Mouse (Mus musculus): Measurements from ENCODE around the gene Mettl7b. TPM values are rescaled to one million over a fixed set of nuclear protein-coding genes. Genes with fewer than 3 reads are reported as not detected.
"Not testable (repeated sequence)": the region's sequence is repeated elsewhere in the genome, so short reads cannot be mapped to it uniquely, and the experiment has no call there.

The Mettl7b gene
- polyA plus RNA-seq, 1 experiment from 2014 or later = not detected

- not testable (repeated sequence) for H3K36me3 ChIP-seq (ENCODE audit: control insufficient read depth, insufficient read depth, low read length); H3K27me3 ChIP-seq (ENCODE audit: control insufficient read depth, insufficient read depth, low read length); H3K9me3 ChIP-seq (ENCODE audit: control insufficient read depth, low read length); H3K4me2 ChIP-seq (ENCODE audit: low read length); H3K27ac ChIP-seq (replicated peaks in 1 of 2; ENCODE audit: control insufficient read depth in 1 of 2, insufficient read depth in 1 of 2, low read depth in 2 of 2, low read length in 2 of 2); H3K4me3 ChIP-seq (ENCODE audit: control insufficient read depth in 1 of 2, insufficient read depth in 1 of 2, low read depth in 1 of 2, low read length in 2 of 2); ATAC-seq (ENCODE audit: insufficient number of reproducible peaks, insufficient read depth, low FRiP score, low read depth); H3K9ac ChIP-seq (ENCODE audit: low read length); H3K4me1 ChIP-seq (ENCODE audit: control insufficient read depth in 2 of 2, insufficient read depth in 2 of 2, low read length in 2 of 2)
- 57% methylated on average over 7 of the region's 10 CpGs for WGBS
Measured at GRCm38 (mm10) chr10:128990129-128990850, 29.5 kb upstream of the Mettl7b start.

GRCm38 (mm10) chr10:128989131-128989530, 28.3 kb upstream of the Mettl7b start, which contains the start of gene Olfr9:
Gene Olfr9 (plus strand): TSS chr10:128989431.
- not testable (repeated sequence) for H3K27ac ChIP-seq (replicated peaks in 1 of 2; ENCODE audit: control insufficient read depth in 1 of 2, insufficient read depth in 1 of 2, low read depth in 2 of 2, low read length in 2 of 2); H3K36me3 ChIP-seq (ENCODE audit: control insufficient read depth, insufficient read depth, low read length); H3K27me3 ChIP-seq (ENCODE audit: control insufficient read depth, insufficient read depth, low read length); ATAC-seq (ENCODE audit: insufficient number of reproducible peaks, insufficient read depth, low FRiP score, low read depth); H3K4me3 ChIP-seq (ENCODE audit: control insufficient read depth in 1 of 2, insufficient read depth in 1 of 2, low read depth in 1 of 2, low read length in 2 of 2); H3K9ac ChIP-seq (ENCODE audit: low read length); H3K4me2 ChIP-seq (ENCODE audit: low read length); H3K9me3 ChIP-seq (ENCODE audit: control insufficient read depth, low read length); H3K4me1 ChIP-seq (ENCODE audit: control insufficient read depth in 2 of 2, insufficient read depth in 2 of 2, low read length in 2 of 2)
- WGBS = 63% methylated on average over 1 of the region's 1 CpGs

GRCm38 (mm10) chr10:128980644-128981365, 20.0 kb upstream of the Mettl7b start:
- H3K4me1 ChIP-seq (ENCODE audit: control insufficient read depth in 2 of 2, insufficient read depth in 2 of 2, low read length in 2 of 2) = peaks cover 0 to 3% of the 10 kb centered on the region in 2 experiments; a peak in 2 of 4 replicates
- H3K9me3 ChIP-seq (ENCODE audit: control insufficient read depth, low read length) = no peaks in the 10 kb centered on the region
- peak; percentile 33 for ATAC-seq (ENCODE audit: insufficient number of reproducible peaks, insufficient read depth, low FRiP score, low read depth)
- no peaks in the 10 kb centered on the region for H3K27me3 ChIP-seq (ENCODE audit: control insufficient read depth, insufficient read depth, low read length)
- no peak overlapping the region for H3K27ac ChIP-seq (replicated peaks in 1 of 2; ENCODE audit: control insufficient read depth in 1 of 2, insufficient read depth in 1 of 2, low read depth in 2 of 2, low read length in 2 of 2)
- H3K4me2 ChIP-seq (ENCODE audit: low read length) = no peak overlapping the region
- H3K36me3 ChIP-seq (ENCODE audit: control insufficient read depth, insufficient read depth, low read length) = no peaks in the 10 kb centered on the region
- no peak overlapping the region for H3K9ac ChIP-seq (ENCODE audit: low read length)
- WGBS = 37% methylated on average over 3 of the region's 3 CpGs
- H3K4me3 ChIP-seq (ENCODE audit: control insufficient read depth in 1 of 2, insufficient read depth in 1 of 2, low read depth in 1 of 2, low read length in 2 of 2) = no peak overlapping the region

GRCm38 (mm10) chr10:128977522-128978114, 16.8 kb upstream of the Mettl7b start:
- Histone ChIP-seq H3K36me3 (ENCODE audit: control insufficient read depth, insufficient read depth, low read length) (no peaks in the 10 kb centered on the region), H3K27ac (replicated peaks in 1 of 2; ENCODE audit: control insufficient read depth in 1 of 2, insufficient read depth in 1 of 2, low read depth in 2 of 2, low read length in 2 of 2) (no peak overlapping the region), H3K4me1 (ENCODE audit: control insufficient read depth in 2 of 2, insufficient read depth in 2 of 2, low read length in 2 of 2) (peaks cover 0 to 3% of the 10 kb centered on the region in 2 experiments; a peak in 2 of 4 replicates), H3K27me3 (ENCODE audit: control insufficient read depth, insufficient read depth, low read length) (no peaks in the 10 kb centered on the region), H3K4me3 (ENCODE audit: control insufficient read depth in 1 of 2, insufficient read depth in 1 of 2, low read depth in 1 of 2, low read length in 2 of 2) (no peak overlapping the region), H3K4me2 (ENCODE audit: low read length) (no peak overlapping the region), H3K9ac (ENCODE audit: low read length) (no peak overlapping the region), H3K9me3 (ENCODE audit: control insufficient read depth, low read length) (no peaks in the 10 kb centered on the region)
- WGBS = 19% methylated on average over 9 of the region's 9 CpGs
- peak; percentile 64; the same call in 1 of the 2 replicates for ATAC-seq (ENCODE audit: insufficient number of reproducible peaks, insufficient read depth, low FRiP score, low read depth)

- no peak overlapping the region for H3K27ac ChIP-seq (replicated peaks in 1 of 2; ENCODE audit: control insufficient read depth in 1 of 2, insufficient read depth in 1 of 2, low read depth in 2 of 2, low read length in 2 of 2)
Measured at GRCm38 (mm10) chr10:128976395-128976794, 15.6 kb upstream of the Mettl7b start.

GRCm38 (mm10) chr10:128972841-128973240, 12.1 kb upstream of the Mettl7b start:
- Histone ChIP-seq H3K9ac (ENCODE audit: low read length) (no peak overlapping the region), H3K4me3 (ENCODE audit: control insufficient read depth in 1 of 2, insufficient read depth in 1 of 2, low read depth in 1 of 2, low read length in 2 of 2) (no peak overlapping the region), H3K4me2 (ENCODE audit: low read length) (no peak overlapping the region), H3K27ac (replicated peaks in 1 of 2; ENCODE audit: control insufficient read depth in 1 of 2, insufficient read depth in 1 of 2, low read depth in 2 of 2, low read length in 2 of 2) (no peak overlapping the region), H3K4me1 (ENCODE audit: control insufficient read depth in 2 of 2, insufficient read depth in 2 of 2, low read length in 2 of 2) (peaks cover 0 to 3% of the 10 kb centered on the region in 2 experiments; a peak in 1 of 4 replicates), H3K27me3 (ENCODE audit: control insufficient read depth, insufficient read depth, low read length) (no peaks in the 10 kb centered on the region), H3K36me3 (ENCODE audit: control insufficient read depth, insufficient read depth, low read length) (no peaks in the 10 kb centered on the region), H3K9me3 (ENCODE audit: control insufficient read depth, low read length) (no peaks in the 10 kb centered on the region)
- WGBS = 71% methylated on average over 4 of the region's 4 CpGs
- ATAC-seq (ENCODE audit: insufficient number of reproducible peaks, insufficient read depth, low FRiP score, low read depth) = no peak

More at GRCm38 (mm10) chr10:128976395-128976794, 15.6 kb upstream of the Mettl7b start:
- no peak for ATAC-seq (ENCODE audit: insufficient number of reproducible peaks, insufficient read depth, low FRiP score, low read depth)
- Histone ChIP-seq H3K4me3 (ENCODE audit: control insufficient read depth in 1 of 2, insufficient read depth in 1 of 2, low read depth in 1 of 2, low read length in 2 of 2) (no peak overlapping the region), H3K4me1 (ENCODE audit: control insufficient read depth in 2 of 2, insufficient read depth in 2 of 2, low read length in 2 of 2) (peaks cover 0 to 3% of the 10 kb centered on the region in 2 experiments; a peak in 2 of 4 replicates), H3K9ac (ENCODE audit: low read length) (no peak overlapping the region), H3K9me3 (ENCODE audit: control insufficient read depth, low read length) (no peaks in the 10 kb centered on the region), H3K4me2 (ENCODE audit: low read length) (no peak overlapping the region), H3K27me3 (ENCODE audit: control insufficient read depth, insufficient read depth, low read length) (no peaks in the 10 kb centered on the region), H3K36me3 (ENCODE audit: control insufficient read depth, insufficient read depth, low read length) (no peaks in the 10 kb centered on the region)
- WGBS = 27% methylated on average over 3 of the region's 3 CpGs

GRCm38 (mm10) chr10:128970740-128971250, 10.0 kb upstream of the Mettl7b start:
- Histone ChIP-seq H3K4me3 (ENCODE audit: control insufficient read depth in 1 of 2, insufficient read depth in 1 of 2, low read depth in 1 of 2, low read length in 2 of 2) (no peak overlapping the region), H3K9ac (ENCODE audit: low read length) (no peak overlapping the region), H3K36me3 (ENCODE audit: control insufficient read depth, insufficient read depth, low read length) (no peaks in the 10 kb centered on the region), H3K4me1 (ENCODE audit: control insufficient read depth in 2 of 2, insufficient read depth in 2 of 2, low read length in 2 of 2) (no peaks in the 10 kb centered on the region), H3K9me3 (ENCODE audit: control insufficient read depth, low read length) (no peaks in the 10 kb centered on the region), H3K27me3 (ENCODE audit: control insufficient read depth, insufficient read depth, low read length) (no peaks in the 10 kb centered on the region), H3K4me2 (ENCODE audit: low read length) (no peak overlapping the region), H3K27ac (replicated peaks in 1 of 2; ENCODE audit: control insufficient read depth in 1 of 2, insufficient read depth in 1 of 2, low read depth in 2 of 2, low read length in 2 of 2) (no peak overlapping the region)
- WGBS = 46% methylated on average over 1 of the region's 1 CpGs
- no peak for ATAC-seq (ENCODE audit: insufficient number of reproducible peaks, insufficient read depth, low FRiP score, low read depth)

All from heart, embryonic 14.5 days (tissue).